Comparison of ENCODE assay signal across 26 mouse cellular contexts in the genomic region with DNA sequence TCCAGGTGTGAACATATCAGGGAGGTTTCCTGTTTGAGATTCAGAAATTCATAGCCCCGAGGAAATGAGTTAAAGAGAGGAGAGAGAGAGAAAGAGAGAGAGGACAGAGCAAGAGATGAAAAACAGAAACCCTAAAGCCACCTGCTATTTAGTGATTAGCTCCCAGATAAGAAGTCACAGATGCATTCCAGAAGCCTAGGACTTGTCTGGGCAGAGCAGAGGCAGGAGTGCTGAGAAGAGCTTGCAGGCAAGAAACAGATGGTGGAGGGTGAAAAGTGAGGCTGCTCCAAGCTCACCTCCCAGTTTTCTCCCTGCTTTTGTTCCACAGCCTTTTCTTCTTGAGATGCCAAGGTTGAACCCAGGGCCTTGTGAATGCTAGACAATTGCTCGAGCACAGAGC.
A peak's percentile ranks its signal among the peaks of the same experiment; 100 is the strongest.
DNase-seq lines count a peak whose midpoint lies in the region; ATAC-seq and TF ChIP-seq lines count a peak whose summit lies in the region.
"Had no signal": no experiment of that assay in that cellular context is flagged by ENCODE, and none has a peak within 500 bp of the region (broad histone marks: within the 10 kb centered on the region; RNA-seq: fewer than 3 reads in every experiment).

No protein-coding gene starts in this region.

- no peak for TF ChIP-seq POLR2A in ES-Bruce4 (IDR thresholded peaks at IDR 0.05; ENCODE audit: insufficient read depth, low read length)

- intact Hi-C loops in left cerebral cortex, postnatal 10 days (cut with DNase I), result no loop called here

- H3K9ac ChIP-seq in ES-Bruce4 (ENCODE audit: low read depth, poor library complexity, severe bottlenecking), result no peak overlapping the region
- peak overlapping the region; percentile 40; the same call in 1 of the 2 replicates for H3K9ac ChIP-seq in embryonic facial prominence, embryonic 13.5 days
- H3K9ac ChIP-seq in limb, embryonic 15.5 days, result no peak overlapping the region
- H3K9ac ChIP-seq: forebrain, embryonic 13.5 days; heart, embryonic 13.5 days; liver, embryonic 13.5 days; midbrain, embryonic 12.5 days had no signal

- no peaks in the 10 kb centered on the region for H3K9me3 ChIP-seq in ES-Bruce4 (replicated peaks; ENCODE audit: control insufficient read depth, insufficient read depth, low read length, poor library complexity, severe bottlenecking)
- H3K9me3 ChIP-seq in embryonic facial prominence, embryonic 13.5 days, result no peaks in the 10 kb centered on the region
- no peaks in the 10 kb centered on the region for H3K9me3 ChIP-seq in limb, embryonic 15.5 days
- H3K9me3 ChIP-seq: forebrain, embryonic 13.5 days; heart, embryonic 13.5 days; liver, embryonic 13.5 days; midbrain, embryonic 12.5 days had no signal

- H3K4me2 ChIP-seq in embryonic facial prominence, embryonic 13.5 days, result no peak overlapping the region
- H3K4me2 ChIP-seq in limb, embryonic 15.5 days, result no peak overlapping the region
- H3K4me2 ChIP-seq: forebrain, embryonic 13.5 days; heart, embryonic 13.5 days; liver, embryonic 13.5 days; midbrain, embryonic 12.5 days had no signal

- peak; percentile 50 for DNase-seq in ZHBTc4 (ENCODE audit: low read depth, low spot score)
- no peak for DNase-seq in thymus, postnatal 4 days
- DNase-seq in cerebellum, postnatal 10 days, result no peak
- no peak for DNase-seq in left cerebral cortex, postnatal 10 days (ENCODE audit: extremely low spot score in 1 of 2, low spot score in 2 of 2)
- no peak for DNase-seq in layer of hippocampus, adult 9-11 months
- DNase-seq: adrenal gland, postnatal 10 days; cerebellum, adult 2 months; heart, adult 2 months; heart, postnatal 14 days; kidney, postnatal 25 days; liver, embryonic 13.5 days; lung, adult 2 months; lung, postnatal 14 days; right cerebral cortex, postnatal 25 days; spleen, adult 18-20 months; thymus, adult 18-20 months; thymus, postnatal 36 days had no signal

- H3K36me3 ChIP-seq in ES-Bruce4 (ENCODE audit: control insufficient read depth, insufficient read depth, low read length, poor library complexity, severe bottlenecking), result no peaks in the 10 kb centered on the region
- no peaks in the 10 kb centered on the region for H3K36me3 ChIP-seq in embryonic facial prominence, embryonic 13.5 days
- no peaks in the 10 kb centered on the region for H3K36me3 ChIP-seq in limb, embryonic 15.5 days
- H3K36me3 ChIP-seq: heart, embryonic 13.5 days; liver, embryonic 13.5 days; midbrain, embryonic 12.5 days had no signal

- TF ChIP-seq EP300 in ES-Bruce4 (IDR thresholded peaks at IDR 0.05; ENCODE audit: insufficient read depth, low read depth, low read length), result 0 out of 2 replicates have a peak, but pooled peaks have one; percentile 38

- TF ChIP-seq CTCF in ES-Bruce4 (IDR thresholded peaks at IDR 0.05; ENCODE audit: low read depth, low read length), result no peak

- H3K27me3 ChIP-seq in ES-Bruce4 (ENCODE audit: control insufficient read depth, insufficient read depth, low read length, poor library complexity, severe bottlenecking), result no peaks in the 10 kb centered on the region
- no peaks in the 10 kb centered on the region for H3K27me3 ChIP-seq in embryonic facial prominence, embryonic 13.5 days
- H3K27me3 ChIP-seq in limb, embryonic 15.5 days, result no peaks in the 10 kb centered on the region
- H3K27me3 ChIP-seq: forebrain, embryonic 13.5 days; liver, embryonic 13.5 days; midbrain, embryonic 12.5 days had no signal

- peaks cover 2% of the 10 kb centered on the region for H3K4me1 ChIP-seq in ES-Bruce4 (ENCODE audit: control insufficient read depth, insufficient read depth, low read length)
- peaks cover 8% of the 10 kb centered on the region; the same call in 1 of the 2 replicates for H3K4me1 ChIP-seq in embryonic facial prominence, embryonic 13.5 days
- H3K4me1 ChIP-seq in limb, embryonic 15.5 days, result 0 out of 2 replicates have a peak, but pooled peaks cover 3% of the 10 kb centered on the region
- H3K4me1 ChIP-seq: forebrain, embryonic 13.5 days; liver, embryonic 13.5 days; midbrain, embryonic 12.5 days had no signal

- H3K27ac ChIP-seq in ES-Bruce4 (ENCODE audit: insufficient read depth, low read length), result peak overlapping the region; percentile 59; the same call in 1 of the 2 replicates
- H3K27ac ChIP-seq in embryonic facial prominence, embryonic 13.5 days, result peak overlapping the region; percentile 79
- peak overlapping the region; percentile 70 for H3K27ac ChIP-seq in limb, embryonic 15.5 days
- H3K27ac ChIP-seq: forebrain, embryonic 13.5 days; heart, adult 2 months; heart, embryonic 13.5 days; hindbrain, postnatal 0 days; layer of hippocampus, adult 2 months; liver, embryonic 13.5 days; midbrain, embryonic 12.5 days had no signal

- 31% methylated on average over 2 of the region's 2 CpGs for WGBS in embryonic facial prominence, embryonic 13.5 days
- WGBS in limb, embryonic 15.5 days, result 20% methylated on average over 2 of the region's 2 CpGs

- no peak overlapping the region for H3K4me3 ChIP-seq in ES-Bruce4 (ENCODE audit: low read depth, low read length)
- H3K4me3 ChIP-seq in embryonic facial prominence, embryonic 13.5 days, result no peak overlapping the region
- no peak overlapping the region for H3K4me3 ChIP-seq in limb, embryonic 15.5 days
- H3K4me3 ChIP-seq: forebrain, embryonic 13.5 days; heart, adult 2 months; heart, embryonic 13.5 days; layer of hippocampus, adult 2 months; liver, embryonic 13.5 days; midbrain, embryonic 12.5 days had no signal

- no peak for ATAC-seq in embryonic facial prominence, embryonic 13.5 days (ENCODE audit: insufficient number of reproducible peaks, insufficient read depth, low FRiP score, low TSS enrichment, low read depth)
- no peak for ATAC-seq in limb, embryonic 15.5 days (ENCODE audit: insufficient number of reproducible peaks, low FRiP score, low TSS enrichment, low read depth)
- ATAC-seq: forebrain, embryonic 13.5 days; hindbrain, postnatal 0 days; intestine, embryonic 16.5 days had no signal
